Mouse (Mus musculus): ENCODE measurements around the gene Mcm2.

- no peak for TF ChIP-seq CTCF (IDR thresholded peaks at IDR 0.05; ENCODE audit: low read depth)
- no peak for TF ChIP-seq EP300 (IDR thresholded peaks at IDR 0.05; ENCODE audit: low read depth)
Observed at GRCm38 (mm10) chr6:88881334-88881733, 17.2 kb downstream of the Mcm2 start.

All from heart, postnatal 0 days (tissue).